Mouse (Mus musculus) heart, embryonic 14.5 days (tissue): Measurements from ENCODE around the gene Fabp7. TPM values are rescaled to one million over a fixed set of nuclear protein-coding genes. Genes with fewer than 3 reads are reported as not detected.

Experiments used
- ATAC-seq: fragments of 200-750 bp; cut with Nextera tagmentation; 2 replicates; pipeline ENCODE4 v1.8.0; 2017; ENCODE audit warnings: low read depth, moderate TSS enrichment; ENCODE audit not compliant: insufficient number of reproducible peaks, insufficient read depth, low FRiP score
- H3K27ac ChIP-seq, 2 experiments: fragments of 200-500 bp in 1 of 2; fragments of 300-500 bp in 1 of 2; sonication (generic) in 1 of 2; replicated peaks in 1 of 2; 2 replicates each; pipeline ENCODE4 v1.5.1; 2012 to 2014; ENCODE audit warnings: low read depth in 2 of 2, low read length in 2 of 2, control low read depth in 1 of 2, mild to moderate bottlenecking in 1 of 2, mixed read lengths in 1 of 2; ENCODE audit not compliant: control insufficient read depth in 1 of 2, insufficient read depth in 1 of 2
- H3K27me3 ChIP-seq: fragments of 300-500 bp; sonication (generic); 2 replicates; pipeline ENCODE4 v1.6.1; 2014; ENCODE audit warnings: mild to moderate bottlenecking, low read length, control low read depth; ENCODE audit not compliant: control insufficient read depth, insufficient read depth
- H3K36me3 ChIP-seq: fragments of 300-500 bp; sonication (generic); 2 replicates; pipeline ENCODE4 v1.6.1; 2014; ENCODE audit warnings: mild to moderate bottlenecking, control low read depth, low read length, mixed read lengths; ENCODE audit not compliant: control insufficient read depth, insufficient read depth
- H3K4me1 ChIP-seq, 2 experiments: fragments of 200-500 bp in 1 of 2; fragments of 300-500 bp in 1 of 2; sonication (generic) in 1 of 2; 2 replicates each; pipeline ENCODE4 v1.6.1; 2012 to 2014; ENCODE audit warnings: low read length in 2 of 2, control low read depth in 1 of 2, mixed read lengths in 1 of 2; ENCODE audit not compliant: control insufficient read depth in 2 of 2, insufficient read depth in 2 of 2
- H3K4me2 ChIP-seq: fragments of 300-500 bp; sonication (generic); 2 replicates; pipeline ENCODE4 v1.6.1; 2014; ENCODE audit warnings: mild to moderate bottlenecking, low read length
- H3K4me3 ChIP-seq, 2 experiments: fragments of 200-500 bp in 1 of 2; fragments of 300-500 bp in 1 of 2; sonication (generic) in 1 of 2; 2 replicates each; pipeline ENCODE4 v1.5.1; 2012 to 2014; ENCODE audit warnings: low read length in 2 of 2, mild to moderate bottlenecking in 2 of 2, control low read depth in 1 of 2, low read depth in 1 of 2, moderate library complexity in 1 of 2; ENCODE audit not compliant: control insufficient read depth in 1 of 2, insufficient read depth in 1 of 2
- H3K9ac ChIP-seq: fragments of 300-500 bp; sonication (generic); 2 replicates; pipeline ENCODE4 v1.6.1; 2014; ENCODE audit warnings: mild to moderate bottlenecking, low read length
- H3K9me3 ChIP-seq: fragments of 300-500 bp; sonication (generic); 2 replicates; pipeline ENCODE4 v1.6.1; 2016; ENCODE audit warnings: low read length, control low read depth; ENCODE audit not compliant: control insufficient read depth
- WGBS: fragments of 180-500 bp; shearing (Covaris S2); extraction: QIAGEN DNeasy Blood & Tissue Kit; methylation state at CpG from one replicate; pipeline ENCODE4 v1.1.7; 2014; 5-methylcytosine and 5-hydroxymethylcytosine counted together
- polyA plus RNA-seq: library from polyadenylated mRNA; unstranded; fragments of >200 nt; fragmentation: Nextera tagmentation; extraction: Ambion mirVana; gene quantifications from 2 replicates; pipeline ENCODE4 v1.2.1, GENCODE M21; 2014

The Fabp7 gene
- polyA plus RNA-seq, 1 experiment from 2014 or later, result 10.5 TPM

DNA sequence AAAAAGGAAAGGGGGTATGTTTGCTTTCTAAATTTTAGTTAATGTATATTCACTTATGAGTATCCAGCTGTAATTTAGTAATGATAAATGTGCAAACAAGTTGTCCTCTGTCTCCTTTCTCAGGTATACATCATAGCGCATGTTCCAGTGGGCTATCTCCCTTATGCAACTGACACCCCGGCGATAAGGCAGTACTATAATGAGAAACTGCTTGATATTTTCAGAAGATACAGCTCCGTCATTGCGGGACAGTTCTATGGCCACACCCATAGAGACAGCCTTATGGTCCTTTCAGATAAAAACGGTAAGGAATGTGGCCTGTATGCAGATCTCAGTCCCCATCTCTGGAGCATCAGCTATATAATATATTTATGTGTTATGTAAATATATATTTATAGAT lies 23.1 kb downstream of the Fabp7 start:
- Histone ChIP-seq H3K27me3 (no peaks in the 10 kb centered on the region), H3K9me3 (no peaks in the 10 kb centered on the region), H3K4me3 (no peak overlapping the region), H3K36me3 (peaks cover 20% of the 10 kb centered on the region), H3K9ac (no peak overlapping the region), H3K27ac (no peak overlapping the region), H3K4me1 (no peaks in the 10 kb centered on the region), H3K4me2 (no peak overlapping the region)
- 81% methylated on average over 6 of the region's 6 CpGs for WGBS
- ATAC-seq, result no peak

DNA sequence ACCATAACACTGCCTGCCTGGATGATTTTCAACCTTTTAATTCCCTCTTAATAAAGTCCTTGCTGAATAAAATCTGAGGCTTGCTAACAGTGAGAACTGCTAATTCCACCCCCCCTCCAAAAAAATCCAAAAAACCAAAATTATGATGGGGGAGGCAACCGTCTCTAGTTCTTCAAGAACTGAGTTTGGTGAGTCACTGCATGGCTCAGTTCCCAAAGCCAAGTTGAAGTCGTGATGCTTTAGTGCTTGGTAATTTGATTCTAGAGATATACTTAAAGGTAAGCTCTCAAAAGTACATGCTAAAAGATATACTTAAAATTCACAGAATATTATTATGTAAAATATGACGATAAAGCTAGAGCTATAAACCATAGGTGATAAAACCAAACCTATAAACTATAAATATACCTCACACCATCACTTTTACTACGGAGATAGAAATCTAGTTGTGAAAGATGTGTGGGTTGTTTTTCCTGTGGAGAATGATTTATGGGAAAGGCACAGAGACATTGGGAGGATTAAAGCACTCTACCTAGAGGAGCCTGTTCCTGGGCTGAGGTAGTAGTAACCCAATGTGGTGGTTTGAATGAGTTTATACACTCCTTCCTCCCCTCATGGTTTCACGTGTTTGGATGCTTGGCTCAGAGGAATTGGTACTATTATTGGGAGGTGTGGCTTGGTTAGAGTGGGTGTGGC lies 27.6 kb downstream of the Fabp7 start:
- Histone ChIP-seq H3K4me2 (no peak overlapping the region), H3K9ac (no peak overlapping the region), H3K9me3 (no peaks in the 10 kb centered on the region), H3K27ac (no peak overlapping the region), H3K27me3 (no peaks in the 10 kb centered on the region), H3K4me1 (no peaks in the 10 kb centered on the region), H3K36me3 (peaks cover 16% of the 10 kb centered on the region), H3K4me3 (no peak overlapping the region)
- no peak for ATAC-seq
- 79% methylated on average over 5 of the region's 5 CpGs for whole genome bisulfite sequencing

DNA sequence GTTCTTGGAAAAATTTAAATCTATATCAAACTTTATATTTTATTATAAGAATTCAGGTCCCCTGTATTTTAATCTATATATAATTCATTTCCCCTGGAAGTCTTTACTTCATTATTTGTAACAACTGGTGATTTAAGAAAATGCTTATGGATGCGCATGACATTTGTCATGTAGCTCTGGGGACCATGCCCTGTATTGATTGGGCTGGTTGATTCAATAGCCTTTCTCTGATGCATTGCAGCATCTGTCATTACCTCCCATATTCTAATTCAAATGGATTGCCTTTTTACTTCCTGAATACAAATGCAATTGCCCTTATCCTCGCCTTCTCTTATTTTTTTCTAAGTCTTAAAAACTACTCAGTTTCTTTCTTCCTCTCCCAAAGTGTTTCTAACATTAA lies 29.6 kb downstream of the Fabp7 start:
- whole genome bisulfite sequencing, result 79% methylated on average over 2 of the region's 2 CpGs
- H3K4me1 ChIP-seq, result no peaks in the 10 kb centered on the region
- H3K36me3 ChIP-seq, result peaks cover 9% of the 10 kb centered on the region
- H3K9ac ChIP-seq, result no peak overlapping the region
- H3K4me3 ChIP-seq, result no peak overlapping the region
- ATAC-seq, result no peak
- no peaks in the 10 kb centered on the region for H3K27me3 ChIP-seq
- no peaks in the 10 kb centered on the region for H3K9me3 ChIP-seq
- no peak overlapping the region for H3K4me2 ChIP-seq
- no peak overlapping the region for H3K27ac ChIP-seq

DNA sequence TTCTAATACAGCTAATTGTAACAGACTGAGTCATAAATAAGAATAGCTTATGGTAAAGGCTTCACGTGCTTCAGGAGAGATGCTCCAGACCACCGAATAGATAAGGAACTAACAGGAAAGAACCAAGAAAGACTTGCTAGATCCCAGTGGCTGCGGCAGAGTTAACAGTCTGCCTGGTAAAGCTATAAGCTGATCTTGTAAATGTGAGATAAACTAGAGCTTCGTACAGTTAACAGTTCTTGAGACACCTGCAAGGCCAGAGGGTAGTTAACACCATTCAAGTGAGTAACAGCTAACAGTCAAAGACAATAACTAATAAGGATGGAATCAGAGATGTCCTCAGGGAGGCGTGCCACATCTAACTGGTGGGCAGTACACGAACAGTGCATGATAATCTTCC lies 31.2 kb downstream of the Fabp7 start:
- Histone ChIP-seq H3K27ac (no peak overlapping the region), H3K4me2 (no peak overlapping the region), H3K4me1 (no peaks in the 10 kb centered on the region), H3K9ac (no peak overlapping the region), H3K4me3 (no peak overlapping the region), H3K27me3 (no peaks in the 10 kb centered on the region), H3K9me3 (no peaks in the 10 kb centered on the region), H3K36me3 (peaks cover 6% of the 10 kb centered on the region)
- no peak for ATAC-seq
- WGBS, result 68% methylated on average over 6 of the region's 6 CpGs

DNA sequence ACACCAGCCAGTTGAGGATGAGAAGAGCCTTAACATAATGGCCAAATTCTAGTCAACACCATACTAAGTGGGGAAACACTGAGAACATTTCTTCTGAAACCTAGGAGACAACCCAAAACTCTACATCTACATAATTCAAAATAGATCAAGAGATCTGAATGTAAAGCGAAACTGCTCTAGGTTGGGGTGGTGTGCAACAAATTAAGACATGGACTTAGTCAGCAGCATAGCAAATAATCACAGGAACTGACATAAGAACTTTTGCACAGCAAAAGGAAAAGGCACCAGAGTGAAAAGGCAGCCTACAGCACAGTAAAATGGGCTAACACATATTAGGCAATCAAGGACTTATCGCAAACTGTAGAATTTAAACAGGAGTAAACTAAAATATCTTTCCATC lies 34.5 kb downstream of the Fabp7 start:
- no peaks in the 10 kb centered on the region for H3K4me1 ChIP-seq
- no peak overlapping the region for H3K27ac ChIP-seq
- H3K9ac ChIP-seq, result no peak overlapping the region
- no peaks in the 10 kb centered on the region for H3K9me3 ChIP-seq
- H3K4me2 ChIP-seq, result no peak overlapping the region
- no peaks in the 10 kb centered on the region for H3K27me3 ChIP-seq
- no peak for ATAC-seq
- H3K4me3 ChIP-seq, result no peak overlapping the region
- no peaks in the 10 kb centered on the region for H3K36me3 ChIP-seq
- WGBS, result 82% methylated on average over 2 of the region's 2 CpGs

DNA sequence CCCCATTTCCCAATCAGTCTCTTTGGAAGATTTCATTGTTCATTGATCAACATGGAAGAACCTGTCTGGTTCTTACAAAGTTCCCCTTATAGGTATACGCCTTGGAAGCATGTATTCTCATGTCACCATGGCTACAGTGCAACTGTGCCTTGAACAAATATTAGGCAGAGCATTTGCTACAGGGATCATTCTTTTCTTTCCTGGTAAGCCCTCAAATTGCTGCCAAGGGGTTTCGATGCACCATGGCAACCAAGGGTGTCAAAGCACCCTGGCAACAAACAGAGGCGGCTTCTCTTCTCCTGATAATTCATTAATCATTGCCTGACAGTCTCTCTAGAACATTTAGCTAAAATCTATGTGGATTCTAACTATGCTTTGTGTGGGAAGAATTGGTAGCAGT lies 37.8 kb downstream of the Fabp7 start:
- H3K9me3 ChIP-seq, result no peaks in the 10 kb centered on the region
- H3K27me3 ChIP-seq, result no peaks in the 10 kb centered on the region
- H3K27ac ChIP-seq, result no peak overlapping the region
- no peaks in the 10 kb centered on the region for H3K36me3 ChIP-seq
- no peak for ATAC-seq
- WGBS, result 61% methylated on average over 3 of the region's 3 CpGs
- H3K4me3 ChIP-seq, result no peak overlapping the region
- no peaks in the 10 kb centered on the region for H3K4me1 ChIP-seq
- H3K9ac ChIP-seq, result no peak overlapping the region
- H3K4me2 ChIP-seq, result no peak overlapping the region

DNA sequence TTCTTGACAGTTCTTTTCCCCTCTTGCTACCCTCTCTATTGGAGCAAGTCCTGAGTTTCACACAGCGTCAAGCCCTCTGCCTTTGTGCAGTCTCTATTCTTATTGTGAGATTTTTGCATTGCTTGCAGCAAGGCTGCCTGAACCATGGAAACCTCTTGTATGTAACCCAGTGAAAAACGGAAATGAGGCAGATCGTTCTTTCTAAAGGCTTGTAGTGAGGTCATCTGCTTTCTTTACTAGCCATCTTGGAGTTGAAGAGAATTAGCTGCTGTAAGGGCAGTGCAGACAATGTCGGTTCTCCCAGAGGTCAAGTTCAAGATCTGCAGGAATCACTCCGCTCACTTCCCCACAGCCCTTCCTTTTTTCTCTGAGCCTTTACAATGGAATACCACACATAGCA lies 44.0 kb downstream of the Fabp7 start:
- Histone ChIP-seq H3K36me3 (no peaks in the 10 kb centered on the region), H3K9ac (no peak overlapping the region), H3K4me2 (no peak overlapping the region), H3K4me3 (no peak overlapping the region), H3K27ac (no peak overlapping the region), H3K27me3 (no peaks in the 10 kb centered on the region), H3K4me1 (no peaks in the 10 kb centered on the region), H3K9me3 (no peaks in the 10 kb centered on the region)
- WGBS, result 70% methylated on average over 5 of the region's 5 CpGs
- no peak for ATAC-seq

DNA sequence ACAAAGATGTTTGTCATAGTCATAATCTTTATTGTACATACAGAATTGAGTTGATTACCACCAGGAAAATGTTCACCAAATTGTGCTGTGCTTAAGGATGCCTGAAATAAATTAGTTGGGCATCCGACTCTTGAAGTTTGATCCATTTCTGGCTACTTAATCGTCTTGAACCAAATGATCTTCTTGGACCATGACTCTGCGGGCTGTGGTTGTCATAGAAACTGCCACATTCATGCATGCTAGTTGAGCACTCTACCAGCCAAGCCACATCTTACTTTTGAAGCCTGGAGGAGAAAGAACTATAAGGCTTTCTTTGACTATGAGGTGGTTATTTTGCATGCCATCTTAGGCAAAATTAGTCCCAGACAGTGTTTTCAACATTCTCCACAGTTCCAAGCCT lies 44.9 kb downstream of the Fabp7 start:
- Histone ChIP-seq H3K4me3 (no peak overlapping the region), H3K27me3 (no peaks in the 10 kb centered on the region), H3K4me1 (no peaks in the 10 kb centered on the region), H3K9ac (no peak overlapping the region), H3K36me3 (no peaks in the 10 kb centered on the region), H3K27ac (no peak overlapping the region), H3K9me3 (no peaks in the 10 kb centered on the region), H3K4me2 (no peak overlapping the region)
- no peak for ATAC-seq
- WGBS, result 69% methylated on average over 3 of the region's 3 CpGs
